Mouse (Mus musculus) forebrain, postnatal 0 days (tissue): ENCODE measurements around the gene Ankdd1a. TPM values are rescaled to one million over a fixed set of nuclear protein-coding genes. Genes with fewer than 3 reads are reported as not detected.

Experiments used
- ATAC-seq: fragments of 200-750 bp; cut with Nextera tagmentation; 2 replicates; pipeline ENCODE4 v1.8.0; 2017; ENCODE audit warnings: mild to moderate bottlenecking, moderate library complexity
- DNase-seq: peaks from one replicate; pipeline ENCODE4 v3.0.0-alpha.2; 2015
- H3K27ac ChIP-seq: fragments of 300-500 bp; sonication (generic); 2 replicates; pipeline ENCODE4 v1.5.1; 2014; ENCODE audit warnings: low read depth, mild to moderate bottlenecking, antibody characterized with exemption, low read length, moderate library complexity, mixed read lengths
- H3K27me3 ChIP-seq: fragments of 300-500 bp; sonication (generic); 2 replicates; pipeline ENCODE4 v1.6.1; 2014; ENCODE audit warnings: mild to moderate bottlenecking, low read length, mixed read lengths; ENCODE audit not compliant: insufficient read depth
- H3K36me3 ChIP-seq: fragments of 300-500 bp; sonication (generic); 2 replicates; pipeline ENCODE4 v1.6.1; 2014; ENCODE audit warnings: mild to moderate bottlenecking, moderate library complexity; ENCODE audit not compliant: insufficient read depth
- H3K4me1 ChIP-seq: fragments of 300-500 bp; sonication (generic); 2 replicates; pipeline ENCODE4 v1.6.1; 2014; ENCODE audit warnings: antibody characterized with exemption; ENCODE audit not compliant: insufficient read depth
- H3K4me2 ChIP-seq: fragments of 300-500 bp; sonication (generic); 2 replicates; pipeline ENCODE4 v1.6.1; 2014; ENCODE audit warnings: low read depth, mild to moderate bottlenecking, moderate library complexity
- H3K4me3 ChIP-seq: fragments of 300-500 bp; sonication (generic); 2 replicates; pipeline ENCODE4 v1.5.1; 2014; ENCODE audit warnings: low read depth, low read length, mixed read lengths
- H3K9ac ChIP-seq: fragments of 300-500 bp; sonication (generic); 2 replicates; pipeline ENCODE4 v1.6.1; 2014; ENCODE audit warnings: mild to moderate bottlenecking
- H3K9me3 ChIP-seq: fragments of 300-500 bp; sonication (generic); 2 replicates; pipeline ENCODE4 v1.6.1; 2016; ENCODE audit warnings: low read length
- CTCF ChIP-seq: sonication (generic); IDR thresholded peaks from 2 replicates; pipeline ENCODE4 v1.5.1; 2016; ENCODE audit warnings: antibody characterized with exemption, control low read depth, low read depth
- WGBS: fragments of 180-500 bp; shearing (Covaris S2); extraction: QIAGEN DNeasy Blood & Tissue Kit; methylation state at CpG from one replicate; pipeline ENCODE4 v1.1.7; 2014; 5-methylcytosine and 5-hydroxymethylcytosine counted together
- polyA plus RNA-seq: library from polyadenylated mRNA; unstranded; fragments of >200 nt; fragmentation: Nextera tagmentation; extraction: Ambion mirVana; gene quantifications from 2 replicates; pipeline ENCODE4 v1.2.1, GENCODE M21; 2015
- total RNA-seq: library from RNA; depleted of rRNA; stranded (reverse); fragments of >200 nt; gene quantifications from 2 replicates; pipeline ENCODE4 v1.2.3, GENCODE M21; 2014

Ankdd1a gene
- total and polyA plus RNA-seq, 2 experiments from 2014 or later: 0.50 to 3.3 TPM

DNA sequence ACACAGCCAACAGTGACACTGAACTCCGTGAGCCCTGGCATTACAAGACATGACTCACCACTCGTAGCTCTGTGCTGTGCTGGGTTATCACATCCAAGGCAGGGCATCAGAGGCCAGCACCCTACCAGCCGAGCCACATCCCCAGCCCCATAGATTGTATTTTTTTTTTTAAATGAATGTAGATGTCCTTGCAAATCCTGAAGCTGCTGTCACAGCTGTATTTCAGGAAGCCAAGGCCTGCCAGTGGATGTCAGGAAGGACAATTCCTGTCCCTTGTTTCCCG is 26.4 kb upstream of the Ankdd1a start:
- Histone ChIP-seq H3K4me1 (no peaks in the 10 kb centered on the region), H3K4me2 (no peak overlapping the region), H3K27ac (no peak overlapping the region), H3K27me3 (no peaks in the 10 kb centered on the region), H3K4me3 (no peak overlapping the region), H3K9ac (no peak overlapping the region), H3K36me3 (no peaks in the 10 kb centered on the region), H3K9me3 (no peaks in the 10 kb centered on the region)
- ATAC-seq: 0 out of 2 replicates have a peak, but pooled peaks have one; percentile 20
- no peak for TF ChIP-seq CTCF
- DNase-seq: no peak
- 58% methylated on average over 4 of the region's 4 CpGs for WGBS

DNA sequence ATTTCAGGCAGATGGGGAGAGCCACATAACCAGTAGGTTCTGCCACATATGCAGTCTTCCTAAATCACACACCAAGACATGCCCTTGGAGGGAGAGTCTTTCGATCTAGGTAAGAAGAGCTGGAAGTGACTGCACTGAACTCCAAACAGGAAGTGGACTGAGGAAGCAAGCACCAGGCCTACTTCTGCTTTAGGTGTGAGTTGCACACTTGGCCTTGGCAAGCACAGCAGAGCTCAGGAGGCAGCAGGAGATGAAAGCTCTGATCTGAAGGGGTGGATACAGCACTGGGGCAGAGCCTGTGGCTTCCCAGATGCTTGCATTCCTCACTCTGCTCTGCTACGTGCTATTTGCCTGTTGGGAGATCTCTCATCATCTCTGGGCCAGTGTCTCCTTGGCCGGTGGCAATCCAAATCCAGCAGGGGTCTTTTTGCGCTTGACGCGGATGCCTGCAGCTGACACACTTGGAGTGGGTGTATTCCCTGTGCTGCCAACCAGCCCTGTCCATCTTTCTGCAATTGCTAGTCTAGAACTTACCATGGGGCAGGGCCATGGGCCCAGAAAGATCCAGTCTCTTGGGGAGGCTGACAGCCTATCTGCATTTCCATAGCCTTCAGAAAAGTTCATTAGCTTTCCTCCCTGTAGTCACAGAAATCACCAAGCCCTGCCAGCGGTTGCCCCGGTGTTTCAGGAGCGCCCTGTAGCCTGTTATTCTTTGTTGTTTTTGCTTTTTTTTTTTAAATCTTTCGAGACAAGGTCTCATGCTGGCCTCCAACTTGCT is 25.8 kb upstream of the Ankdd1a start:
- Histone ChIP-seq H3K27me3 (no peaks in the 10 kb centered on the region), H3K36me3 (no peaks in the 10 kb centered on the region), H3K9me3 (no peaks in the 10 kb centered on the region), H3K4me2 (no peak overlapping the region), H3K9ac (no peak overlapping the region), H3K4me1 (no peaks in the 10 kb centered on the region), H3K4me3 (no peak overlapping the region), H3K27ac (0 out of 2 replicates have a peak overlapping the region, but pooled peaks have one; percentile 4)
- ATAC-seq: peak; percentile 20; the same call in 1 of the 2 replicates
- 59% methylated on average over 10 of the region's 10 CpGs for WGBS
- DNase-seq: no peak
- TF ChIP-seq CTCF: no peak

DNA sequence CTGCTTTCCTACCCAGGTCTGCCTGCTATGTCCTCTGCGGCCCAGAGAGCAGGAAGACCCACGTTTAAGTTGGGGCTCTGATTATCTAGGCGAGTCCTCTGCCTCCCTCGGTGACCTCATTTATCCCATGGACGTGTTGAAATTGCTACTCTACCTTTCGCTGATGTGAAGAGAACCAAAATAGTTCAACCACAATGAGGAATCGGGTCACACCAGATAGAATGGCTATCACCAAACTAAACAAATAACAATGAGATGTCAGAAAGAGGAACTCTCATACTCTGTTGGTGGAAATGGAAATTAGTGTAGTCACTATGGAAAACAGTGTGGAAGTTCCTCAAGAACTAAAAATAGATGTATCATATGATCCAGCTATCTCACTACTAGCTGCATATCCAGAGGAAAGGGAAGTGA is 22.1 kb upstream of the Ankdd1a start:
- Histone ChIP-seq H3K27me3 (no peaks in the 10 kb centered on the region), H3K27ac (no peak overlapping the region), H3K4me3 (no peak overlapping the region), H3K4me1 (no peaks in the 10 kb centered on the region), H3K36me3 (no peaks in the 10 kb centered on the region), H3K9ac (no peak overlapping the region), H3K4me2 (no peak overlapping the region), H3K9me3 (no peaks in the 10 kb centered on the region)
- ATAC-seq (no peak), DNase-seq (no peak)
- WGBS: 87% methylated on average over 7 of the region's 7 CpGs
- no peak for TF ChIP-seq CTCF

DNA sequence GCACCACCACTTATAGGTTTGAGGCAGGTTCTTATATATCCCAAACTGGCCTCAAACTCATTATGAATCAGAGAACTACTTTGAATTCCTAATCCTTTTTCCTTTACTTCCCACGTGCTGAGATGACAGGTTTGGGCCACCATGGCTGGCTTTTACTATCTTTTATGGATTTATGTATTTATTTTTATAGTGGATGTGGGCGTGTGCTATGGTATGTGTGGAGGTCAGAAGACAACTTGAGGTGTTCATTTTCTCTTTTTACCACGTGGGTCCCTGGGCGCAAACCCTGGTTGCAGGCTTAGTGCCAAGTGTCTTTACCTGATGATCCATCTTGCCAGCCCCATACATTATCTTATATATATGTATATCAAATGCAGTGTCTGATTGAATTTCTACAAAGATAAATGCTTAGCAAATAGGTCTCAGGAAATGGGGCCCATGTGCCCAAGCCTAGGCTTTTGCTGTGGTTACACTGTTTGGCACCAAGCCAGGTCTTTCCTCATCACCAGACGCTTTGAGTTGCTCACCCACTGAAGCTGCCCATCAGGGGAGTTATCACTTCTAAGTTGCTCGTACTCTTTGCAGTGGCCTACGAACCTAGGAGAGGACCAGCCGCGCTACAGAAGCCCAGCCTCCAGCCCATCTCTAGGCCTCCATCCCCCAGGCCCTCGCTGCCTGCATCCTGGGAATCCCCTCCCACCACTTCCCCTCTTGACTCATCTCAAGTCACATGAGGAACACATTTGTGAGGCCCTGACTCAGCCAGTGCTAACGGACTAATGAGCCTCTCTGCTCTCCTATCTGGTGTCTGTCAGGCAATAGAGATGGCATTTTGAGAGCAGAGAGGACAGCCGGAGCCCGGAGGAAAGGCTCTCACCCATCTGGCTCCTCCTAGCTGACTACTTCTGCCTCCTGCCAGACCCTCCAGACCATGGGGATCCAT is 21.4 kb upstream of the Ankdd1a start:
- no peak for TF ChIP-seq CTCF
- Histone ChIP-seq H3K9me3 (no peaks in the 10 kb centered on the region), H3K27ac (no peak overlapping the region), H3K4me3 (no peak overlapping the region), H3K27me3 (no peaks in the 10 kb centered on the region), H3K4me2 (no peak overlapping the region), H3K4me1 (no peaks in the 10 kb centered on the region), H3K36me3 (no peaks in the 10 kb centered on the region), H3K9ac (no peak overlapping the region)
- no peak for ATAC-seq
- DNase-seq: no peak
- WGBS: 72% methylated on average over 13 of the region's 13 CpGs

DNA sequence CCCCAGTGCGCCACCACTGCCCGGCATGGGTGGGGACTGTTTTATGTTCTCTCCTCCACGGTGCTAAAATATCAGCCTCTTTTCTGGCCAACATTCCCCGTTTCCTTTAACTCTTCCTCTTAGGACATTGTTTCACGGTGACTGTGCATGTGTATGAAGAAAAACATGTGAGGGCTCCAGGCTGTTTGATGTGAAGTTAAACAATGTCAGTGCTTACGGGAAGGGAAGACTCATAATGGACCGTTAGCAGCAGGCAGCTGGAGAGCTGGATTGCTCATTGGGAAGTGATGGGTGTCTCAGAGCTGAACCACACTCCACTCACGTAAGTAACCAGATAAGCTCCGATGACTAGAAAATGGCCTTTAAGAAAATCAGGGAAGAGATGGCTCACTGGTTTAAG is 19.7 kb upstream of the Ankdd1a start:
- no peak for TF ChIP-seq CTCF
- no peak overlapping the region for H3K27ac ChIP-seq
- WGBS: 79% methylated on average over 9 of the region's 9 CpGs
- no peak overlapping the region for H3K9ac ChIP-seq
- H3K36me3 ChIP-seq: no peaks in the 10 kb centered on the region
- no peaks in the 10 kb centered on the region for H3K27me3 ChIP-seq
- H3K4me3 ChIP-seq: no peak overlapping the region
- H3K4me2 ChIP-seq: no peak overlapping the region
- ATAC-seq: no peak
- H3K9me3 ChIP-seq: no peaks in the 10 kb centered on the region
- no peak for DNase-seq
- H3K4me1 ChIP-seq: no peaks in the 10 kb centered on the region

DNA sequence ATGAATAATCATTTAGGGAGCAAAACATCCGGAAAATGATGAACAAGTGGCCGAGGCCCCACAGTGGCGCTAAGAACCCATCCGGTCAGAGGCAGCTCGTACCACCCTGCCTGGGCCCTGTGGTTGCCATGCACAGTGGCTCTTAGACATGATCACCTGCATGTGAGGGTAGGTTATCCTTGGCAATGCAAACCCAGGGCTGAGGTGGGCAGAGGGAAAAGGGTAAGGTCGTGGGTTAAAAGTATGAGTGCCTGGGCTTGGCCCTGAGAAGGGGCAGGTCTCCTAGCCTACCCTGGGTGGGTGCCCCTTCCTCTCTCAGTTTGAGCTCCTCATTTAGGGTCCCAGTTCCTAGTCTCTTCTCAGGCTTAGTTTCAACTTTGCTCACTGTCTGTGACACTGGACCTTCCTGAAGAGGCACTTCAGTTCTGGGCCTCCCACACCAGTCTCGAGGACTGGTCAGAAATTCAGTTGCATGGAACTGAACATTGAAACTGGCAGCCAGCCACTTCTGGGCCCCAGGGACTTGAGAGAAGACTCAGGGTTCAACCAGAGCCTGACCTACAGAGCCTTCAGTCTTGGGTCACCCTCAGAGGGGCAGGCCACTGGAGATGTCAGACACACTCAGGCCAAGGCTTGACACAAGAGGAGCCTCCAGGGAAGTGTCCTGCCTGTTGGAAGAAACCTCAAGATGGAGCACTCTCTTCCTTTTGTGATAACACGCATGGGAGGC is 18.1 kb upstream of the Ankdd1a start:
- DNase-seq: no peak
- Histone ChIP-seq H3K27me3 (no peaks in the 10 kb centered on the region), H3K27ac (no peak overlapping the region), H3K4me1 (no peaks in the 10 kb centered on the region), H3K4me3 (no peak overlapping the region), H3K36me3 (no peaks in the 10 kb centered on the region), H3K4me2 (no peak overlapping the region), H3K9me3 (no peaks in the 10 kb centered on the region), H3K9ac (no peak overlapping the region)
- ATAC-seq: no peak
- no peak for TF ChIP-seq CTCF
- 86% methylated on average over 8 of the region's 8 CpGs for whole genome bisulfite sequencing
